Mouse (Mus musculus) forebrain, embryonic 11.5 days (tissue): ENCODE results near the gene Ccdc127. TPM values are rescaled to one million over a fixed set of nuclear protein-coding genes. Genes with fewer than 3 reads are reported as not detected.

Source experiments
- ATAC-seq: fragments of 200-750 bp; cut with Nextera tagmentation; replicated peaks from 2 replicates; pipeline ENCODE4 v1.8.0; 2017; ENCODE audit warnings: moderate TSS enrichment; ENCODE audit not compliant: low FRiP score
- DNase-seq: peaks from one replicate; pipeline ENCODE4 v3.0.0-alpha.2; 2017; ENCODE audit warnings: low spot score
- H3K27ac ChIP-seq: fragments of 300-500 bp; sonication (generic); 2 replicates; pipeline ENCODE4 v1.5.1; 2014; ENCODE audit warnings: low read depth, low read length
- H3K27me3 ChIP-seq: fragments of 300-500 bp; sonication (generic); 2 replicates; pipeline ENCODE4 v1.6.1; 2014; ENCODE audit warnings: mild to moderate bottlenecking, low read length, mixed read lengths; ENCODE audit not compliant: control insufficient read depth, insufficient read depth
- H3K36me3 ChIP-seq: fragments of 300-500 bp; sonication (generic); 2 replicates; pipeline ENCODE4 v1.6.1; 2014; ENCODE audit warnings: mild to moderate bottlenecking, low read length, moderate library complexity, mixed read lengths; ENCODE audit not compliant: control insufficient read depth, insufficient read depth
- H3K4me1 ChIP-seq: fragments of 300-500 bp; sonication (generic); replicated peaks from 2 replicates; pipeline ENCODE4 v1.6.1; 2014; ENCODE audit warnings: low read length, mixed read lengths; ENCODE audit not compliant: control insufficient read depth, insufficient read depth
- H3K4me2 ChIP-seq: fragments of 300-500 bp; sonication (generic); 2 replicates; pipeline ENCODE4 v1.6.1; 2014; ENCODE audit warnings: low read depth, mild to moderate bottlenecking, low read length, moderate library complexity, mixed read lengths; ENCODE audit not compliant: severe bottlenecking
- H3K4me3 ChIP-seq: fragments of 300-500 bp; sonication (generic); 2 replicates; pipeline ENCODE4 v1.5.1; 2014; ENCODE audit warnings: low read depth, low read length
- H3K9ac ChIP-seq: fragments of 300-500 bp; sonication (generic); 2 replicates; pipeline ENCODE4 v1.6.1; 2014; ENCODE audit warnings: low read length
- H3K9me3 ChIP-seq: fragments of 300-500 bp; sonication (generic); 2 replicates; pipeline ENCODE4 v1.6.1; 2016; ENCODE audit warnings: low read length, mixed read lengths; ENCODE audit not compliant: control insufficient read depth
- WGBS: fragments of 180-500 bp; shearing (Covaris S2); extraction: QIAGEN DNeasy Blood & Tissue Kit; methylation state at CpG from one replicate; pipeline ENCODE4 v1.1.7; 2014; 5-methylcytosine and 5-hydroxymethylcytosine counted together
- polyA plus RNA-seq: library from polyadenylated mRNA; unstranded; fragments of >200 nt; fragmentation: Nextera tagmentation; extraction: Ambion mirVana; gene quantifications from 2 replicates; pipeline ENCODE4 v1.2.1, GENCODE M21; 2014

Gene Ccdc127
- polyA plus RNA-seq, 1 experiment from 2014 or later: 61.1 TPM

GRCm38 (mm10) chr13:74316789-74317169 is 33.3 kb upstream of the Ccdc127 start:
- H3K9me3 ChIP-seq: no peaks in the 10 kb centered on the region
- no peaks in the 10 kb centered on the region for H3K27me3 ChIP-seq
- no peak; the same call in 1 of the 2 replicates for ATAC-seq
- no peak overlapping the region for H3K27ac ChIP-seq
- H3K4me1 ChIP-seq: no peaks in the 10 kb centered on the region
- H3K4me2 ChIP-seq: peak overlapping the region; percentile 54
- no peak for DNase-seq
- H3K4me3 ChIP-seq: peak overlapping the region; percentile 84
- H3K36me3 ChIP-seq: peaks cover 1% of the 10 kb centered on the region; the same call in 1 of the 2 replicates
- H3K9ac ChIP-seq: peak overlapping the region; percentile 79
- 3% methylated on average over 15 of the region's 15 CpGs for WGBS

- no peaks in the 10 kb centered on the region for H3K27me3 ChIP-seq
- H3K9ac ChIP-seq: peak within 1 kb of the TSS; percentile 79
- H3K27ac ChIP-seq: no peak within 1 kb of the TSS
- H3K36me3 ChIP-seq: peaks cover 4% of the 10 kb centered on the region; the same call in 1 of the 2 replicates
- DNase-seq (peak; percentile 94), ATAC-seq (peak; percentile 99)
- H3K4me1 ChIP-seq: no peaks in the 10 kb centered on the region
- H3K4me3 ChIP-seq: peak within 1 kb of the TSS; percentile 84
- no peaks in the 10 kb centered on the region for H3K9me3 ChIP-seq
- H3K4me2 ChIP-seq: peak within 1 kb of the TSS; percentile 54
- whole genome bisulfite sequencing: under 1% methylated on average over 36 of the region's 36 CpGs
Measured at GRCm38 (mm10) chr13:74317170-74317849, 32.8 kb upstream of the Ccdc127 start, which contains the start of gene Pdcd6. Gene Pdcd6, minus strand, starts transcription at chr13:74317580.

GRCm38 (mm10) chr13:74329321-74329720 is 20.8 kb upstream of the Ccdc127 start:
- no peak for DNase-seq
- no peak overlapping the region for H3K4me2 ChIP-seq
- no peak overlapping the region for H3K4me3 ChIP-seq
- H3K27ac ChIP-seq: no peak overlapping the region
- H3K4me1 ChIP-seq: no peaks in the 10 kb centered on the region
- no peaks in the 10 kb centered on the region for H3K9me3 ChIP-seq
- H3K9ac ChIP-seq: no peak overlapping the region
- ATAC-seq: no peak
- H3K27me3 ChIP-seq: no peaks in the 10 kb centered on the region
- peaks cover 9% of the 10 kb centered on the region; the same call in 1 of the 2 replicates for H3K36me3 ChIP-seq

GRCm38 (mm10) chr13:74341036-74341435 is 9.1 kb upstream of the Ccdc127 start:
- Histone ChIP-seq H3K9me3 (no peaks in the 10 kb centered on the region), H3K4me1 (no peaks in the 10 kb centered on the region), H3K9ac (no peak overlapping the region), H3K27me3 (no peaks in the 10 kb centered on the region), H3K27ac (no peak overlapping the region), H3K4me2 (no peak overlapping the region), H3K36me3 (peaks cover 6% of the 10 kb centered on the region), H3K4me3 (no peak overlapping the region)
- no peak for DNase-seq
- no peak for ATAC-seq
- WGBS: 53% methylated on average over 3 of the region's 3 CpGs

GRCm38 (mm10) chr13:74350435-74350906 is 362 bp downstream of the Ccdc127 start:
- ATAC-seq: no peak
- 2% methylated on average over 15 of the region's 15 CpGs for WGBS
- H3K27me3 ChIP-seq: no peaks in the 10 kb centered on the region

DNA sequence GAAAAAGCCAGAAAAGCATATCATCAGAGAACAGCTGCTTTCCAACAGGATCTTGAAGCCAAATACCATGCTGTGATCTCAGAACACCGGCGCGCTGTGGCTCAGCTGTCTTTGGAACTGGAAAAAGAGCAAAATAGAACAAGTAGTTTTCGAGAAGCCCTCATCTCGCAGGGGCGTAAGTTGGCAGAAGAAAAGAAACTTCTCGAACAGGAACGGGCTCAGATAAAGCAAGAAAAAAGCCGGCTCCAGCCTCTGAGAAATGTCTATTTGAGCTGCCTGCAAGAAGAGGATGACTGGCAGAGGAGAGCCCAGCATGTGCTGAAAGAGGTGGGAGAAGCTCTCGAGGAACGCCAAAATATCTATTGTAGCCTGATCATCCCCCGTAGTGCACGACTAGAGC is 6.4 kb downstream of the Ccdc127 start:
- Histone ChIP-seq H3K4me2 (no peak overlapping the region), H3K36me3 (no peaks in the 10 kb centered on the region; the same call in 1 of the 2 replicates), H3K27me3 (no peaks in the 10 kb centered on the region), H3K27ac (no peak overlapping the region), H3K9ac (no peak overlapping the region), H3K9me3 (no peaks in the 10 kb centered on the region), H3K4me1 (no peaks in the 10 kb centered on the region), H3K4me3 (no peak overlapping the region)
- WGBS: 95% methylated on average over 13 of the region's 13 CpGs
- DNase-seq: no peak
- no peak for ATAC-seq

More at GRCm38 (mm10) chr13:74350435-74350906, 362 bp downstream of the Ccdc127 start:
- Histone ChIP-seq H3K4me3 (peak overlapping the region; percentile 61), H3K9me3 (no peaks in the 10 kb centered on the region), H3K36me3 (no peaks in the 10 kb centered on the region), H3K4me1 (peaks cover 2% of the 10 kb centered on the region; the same call in 1 of the 2 replicates), H3K27ac (no peak overlapping the region), H3K9ac (peak overlapping the region; percentile 73), H3K4me2 (peak overlapping the region; percentile 82)
- DNase-seq: no peak

DNA sequence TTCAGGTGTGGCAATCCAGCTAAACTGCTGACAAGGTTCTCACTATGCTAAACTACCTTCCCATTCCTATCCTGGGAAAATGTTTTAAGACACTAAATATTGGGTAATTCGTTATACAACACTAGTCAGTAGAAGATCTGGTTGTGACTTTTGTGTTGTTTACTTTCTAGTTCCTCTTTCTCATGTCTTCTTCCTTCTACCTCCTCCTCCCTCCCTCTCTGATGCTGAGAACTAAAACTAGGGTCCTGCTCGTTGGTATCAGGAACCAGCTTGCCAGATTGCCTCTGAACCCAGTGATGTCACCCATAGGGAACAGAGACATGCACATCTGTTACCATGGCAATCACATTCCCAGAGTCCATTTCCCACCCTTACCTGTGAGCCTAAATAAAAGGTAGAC is 12.1 kb downstream of the Ccdc127 start:
- ATAC-seq: 0 out of 2 replicates have a peak, but pooled peaks have one; percentile 25

DNA sequence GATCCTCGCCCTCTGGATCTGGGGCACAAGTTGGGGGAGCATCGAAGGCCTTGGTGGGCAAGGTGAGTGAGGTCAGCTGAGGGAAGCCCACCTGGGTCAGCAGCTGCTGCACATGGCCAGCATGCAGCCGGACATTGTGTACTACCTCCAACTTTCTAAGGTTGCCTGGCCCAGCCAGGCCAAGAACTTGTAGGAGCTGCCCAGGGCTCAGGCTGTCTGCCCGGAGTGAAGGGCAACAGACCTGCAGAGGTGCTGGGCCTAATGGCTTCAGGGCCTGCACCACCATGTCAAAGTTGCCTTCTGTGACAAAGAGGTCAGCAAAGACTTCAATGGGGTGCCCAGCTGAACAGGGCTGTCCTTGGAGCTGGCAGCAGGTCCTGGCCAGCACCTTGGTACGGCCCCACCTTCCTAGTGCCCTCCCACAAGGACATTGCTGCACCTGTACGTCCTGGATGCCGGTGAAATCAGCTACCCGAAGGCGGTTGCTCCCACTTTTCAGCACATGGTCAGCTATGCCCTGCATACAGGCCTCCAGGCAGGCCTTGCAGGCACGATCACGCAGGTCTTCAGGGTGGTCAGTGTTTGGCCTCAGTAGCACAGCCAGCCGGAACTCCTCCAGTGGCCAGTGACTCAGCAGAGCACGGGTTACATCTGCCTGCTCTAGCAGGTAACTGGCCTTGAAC is 13.2 kb downstream of the Ccdc127 start:
- Histone ChIP-seq H3K4me1 (no peaks in the 10 kb centered on the region), H3K9me3 (no peaks in the 10 kb centered on the region), H3K4me2 (no peak overlapping the region), H3K4me3 (no peak overlapping the region), H3K27ac (no peak overlapping the region), H3K36me3 (no peaks in the 10 kb centered on the region; the same call in 1 of the 2 replicates), H3K9ac (no peak overlapping the region), H3K27me3 (no peaks in the 10 kb centered on the region)
- no peak for DNase-seq
- 95% methylated on average over 13 of the region's 13 CpGs for WGBS
- 0 out of 2 replicates have a peak, but pooled peaks have one; percentile 43 for ATAC-seq

More for the DNA sequence above, 12.1 kb downstream of the Ccdc127 start:
- Histone ChIP-seq H3K27ac (no peak overlapping the region), H3K4me2 (no peak overlapping the region), H3K9me3 (no peaks in the 10 kb centered on the region), H3K4me3 (no peak overlapping the region), H3K36me3 (no peaks in the 10 kb centered on the region; the same call in 1 of the 2 replicates), H3K27me3 (no peaks in the 10 kb centered on the region), H3K9ac (no peak overlapping the region), H3K4me1 (no peaks in the 10 kb centered on the region)
- DNase-seq: no peak
- 81% methylated on average over 2 of the region's 2 CpGs for WGBS
